Mouse (Mus musculus) liver, embryonic 12.5 days (tissue): ENCODE results near the gene Hist1h1d. TPM values are rescaled to one million over a fixed set of nuclear protein-coding genes. Genes with fewer than 3 reads are reported as not detected.
"Not testable (repeated sequence)": the region's sequence is repeated elsewhere in the genome, so short reads cannot be mapped to it uniquely, and the experiment has no call there.

Experiments used
- ATAC-seq: fragments of 200-750 bp; cut with Nextera tagmentation; 2 replicates; pipeline ENCODE4 v1.8.0; 2017; ENCODE audit warnings: moderate number of reproducible peaks, mild to moderate bottlenecking, moderate library complexity
- H3K27ac ChIP-seq: fragments of 300-500 bp; sonication (generic); 2 replicates; pipeline ENCODE4 v1.5.1; 2016; ENCODE audit warnings: mild to moderate bottlenecking
- H3K27me3 ChIP-seq: fragments of 300-500 bp; sonication (generic); replicated peaks from 2 replicates; pipeline ENCODE4 v1.6.1; 2016; ENCODE audit warnings: mild to moderate bottlenecking, moderate library complexity
- H3K36me3 ChIP-seq: fragments of 300-500 bp; sonication (generic); 2 replicates; pipeline ENCODE4 v1.6.1; 2016; ENCODE audit warnings: mild to moderate bottlenecking, moderate library complexity
- H3K4me1 ChIP-seq: fragments of 300-500 bp; sonication (generic); 2 replicates; pipeline ENCODE4 v1.6.1; 2016
- H3K4me2 ChIP-seq: fragments of 300-500 bp; sonication (generic); 2 replicates; pipeline ENCODE4 v1.6.1; 2016; ENCODE audit warnings: mild to moderate bottlenecking, moderate library complexity
- H3K4me3 ChIP-seq: fragments of 300-500 bp; sonication (generic); 2 replicates; pipeline ENCODE4 v1.5.1; 2016; ENCODE audit warnings: mild to moderate bottlenecking, moderate library complexity
- H3K9ac ChIP-seq: fragments of 300-500 bp; sonication (generic); 2 replicates; pipeline ENCODE4 v1.6.1; 2016; ENCODE audit warnings: mild to moderate bottlenecking, moderate library complexity
- H3K9me3 ChIP-seq: fragments of 300-500 bp; sonication (generic); replicated peaks from 2 replicates; pipeline ENCODE4 v1.6.1; 2016; ENCODE audit warnings: mild to moderate bottlenecking, moderate library complexity
- WGBS: fragments of 180-500 bp; shearing (Covaris S2); methylation state at CpG from one replicate; pipeline ENCODE4 v1.1.7; 2016; ENCODE audit not compliant: insufficient replicate concordance; 5-methylcytosine and 5-hydroxymethylcytosine counted together
- polyA plus RNA-seq: library from polyadenylated mRNA; unstranded; fragments of >200 nt; fragmentation: Nextera tagmentation; extraction: Ambion mirVana; gene quantifications from 2 replicates; pipeline ENCODE4 v1.2.1, GENCODE M21; 2016

Hist1h1d gene
- polyA plus RNA-seq, 1 experiment from 2014 or later: 0.93 TPM

- Histone ChIP-seq H3K36me3 (no peaks in the 10 kb centered on the region), H3K4me3 (peak overlapping the region; percentile 1; the same call in 1 of the 2 replicates), H3K4me1 (peaks cover 37% of the 10 kb centered on the region), H3K4me2 (peak overlapping the region; percentile 76), H3K27ac (peak overlapping the region; percentile 100), H3K9me3 (no peaks in the 10 kb centered on the region), H3K9ac (peak overlapping the region; percentile 86), H3K27me3 (no peaks in the 10 kb centered on the region)
- WGBS: 73% methylated on average over 5 of the region's 5 CpGs
- ATAC-seq: no peak
Measured at GRCm38 (mm10) chr13:23538249-23538648, 14.8 kb upstream of the Hist1h1d start.

GRCm38 (mm10) chr13:23539821-23540220 is 13.2 kb upstream of the Hist1h1d start:
- H3K27me3 ChIP-seq, ATAC-seq, H3K4me2 ChIP-seq, H3K9me3 ChIP-seq, H3K36me3 ChIP-seq, H3K9ac ChIP-seq, H3K4me3 ChIP-seq: not testable (repeated sequence)
- peak overlapping the region; percentile 100; the same call in 1 of the 2 replicates for H3K27ac ChIP-seq
- peaks cover 35% of the 10 kb centered on the region for H3K4me1 ChIP-seq
- WGBS: 81% methylated on average over 1 of the region's 1 CpGs

- H3K9me3 ChIP-seq: no peaks in the 10 kb centered on the region
- no peaks in the 10 kb centered on the region for H3K27me3 ChIP-seq
- peak overlapping the region; percentile 62 for H3K4me3 ChIP-seq
- H3K36me3 ChIP-seq: no peaks in the 10 kb centered on the region
- 56% methylated on average over 3 of the region's 3 CpGs for WGBS
- peak overlapping the region; percentile 84 for H3K9ac ChIP-seq
- H3K4me2 ChIP-seq: peak overlapping the region; percentile 76
- peaks cover 35% of the 10 kb centered on the region for H3K4me1 ChIP-seq
- peak overlapping the region; percentile 98 for H3K27ac ChIP-seq
- no peak for ATAC-seq
Measured at GRCm38 (mm10) chr13:23541497-23541896, 11.6 kb upstream of the Hist1h1d start.

GRCm38 (mm10) chr13:23542225-23542980 is 10.7 kb upstream of the Hist1h1d start:
- peak overlapping the region; percentile 98 for H3K27ac ChIP-seq
- not testable (repeated sequence) for H3K9me3 ChIP-seq, H3K36me3 ChIP-seq, H3K27me3 ChIP-seq
- peaks cover 32% of the 10 kb centered on the region for H3K4me1 ChIP-seq
- H3K4me3 ChIP-seq: peak overlapping the region; percentile 62
- 9% methylated on average over 3 of the region's 3 CpGs for WGBS
- 0 out of 2 replicates have a peak, but pooled peaks have one; percentile 0 for ATAC-seq
- H3K4me2 ChIP-seq: peak overlapping the region; percentile 76
- peak overlapping the region; percentile 84 for H3K9ac ChIP-seq

GRCm38 (mm10) chr13:23542999-23543607 is 10.0 kb upstream of the Hist1h1d start, which contains the start of gene Hist1h2bh:
Hist1h2bh (minus strand) TSS chr13:23543392.
- peak within 1 kb of the TSS; percentile 62 for H3K4me3 ChIP-seq
- H3K9me3 ChIP-seq, H3K36me3 ChIP-seq, H3K27me3 ChIP-seq: not testable (repeated sequence)
- H3K4me1 ChIP-seq: peaks cover 25% of the 10 kb centered on the region
- H3K4me2 ChIP-seq: peak within 1 kb of the TSS; percentile 76
- peak within 1 kb of the TSS; percentile 84 for H3K9ac ChIP-seq
- H3K27ac ChIP-seq: peak within 1 kb of the TSS; percentile 98
- ATAC-seq: peak; percentile 90
- WGBS: under 1% methylated on average over 28 of the region's 42 CpGs

GRCm38 (mm10) chr13:23543965-23544786 is 8.9 kb upstream of the Hist1h1d start, which contains the start of gene Hist1h3f:
Hist1h3f (plus strand) TSS chr13:23544052.
- Histone ChIP-seq H3K4me3 (peak within 1 kb of the TSS; percentile 62), H3K4me2 (peak within 1 kb of the TSS; percentile 76), H3K27me3 (no peaks in the 10 kb centered on the region), H3K9ac (peak within 1 kb of the TSS; percentile 84), H3K4me1 (peaks cover 28% of the 10 kb centered on the region), H3K9me3 (no peaks in the 10 kb centered on the region), H3K27ac (peak within 1 kb of the TSS; percentile 98), H3K36me3 (no peaks in the 10 kb centered on the region)
- peak; percentile 78 for ATAC-seq
- WGBS: under 1% methylated on average over 32 of the region's 45 CpGs

GRCm38 (mm10) chr13:23544787-23545120 is 8.3 kb upstream of the Hist1h1d start:
- not testable (repeated sequence) for H3K9me3 ChIP-seq, H3K36me3 ChIP-seq, H3K27me3 ChIP-seq, ATAC-seq
- WGBS: 0% methylated on average over 11 of the region's 14 CpGs
- H3K4me1 ChIP-seq: peaks cover 34% of the 10 kb centered on the region
- H3K4me3 ChIP-seq: peak overlapping the region; percentile 54
- peak overlapping the region; percentile 76 for H3K4me2 ChIP-seq
- peak overlapping the region; percentile 73 for H3K9ac ChIP-seq
- H3K27ac ChIP-seq: peak overlapping the region; percentile 98

- Histone ChIP-seq H3K4me3 (no peak overlapping the region), H3K4me1 (peaks cover 36% of the 10 kb centered on the region), H3K27ac (peak overlapping the region; percentile 80), H3K27me3 (no peaks in the 10 kb centered on the region), H3K36me3 (no peaks in the 10 kb centered on the region), H3K4me2 (peak overlapping the region; percentile 53; the same call in 1 of the 2 replicates), H3K9me3 (no peaks in the 10 kb centered on the region), H3K9ac (peak overlapping the region; percentile 7)
- 69% methylated on average over 5 of the region's 5 CpGs for WGBS
- no peak for ATAC-seq
Measured at GRCm38 (mm10) chr13:23546694-23547093, 6.4 kb upstream of the Hist1h1d start.

- H3K4me3 ChIP-seq: peak overlapping the region; percentile 56
- ATAC-seq: peak; percentile 1; the same call in 1 of the 2 replicates
- WGBS: 4% methylated on average over 3 of the region's 3 CpGs
- peak overlapping the region; percentile 71 for H3K4me2 ChIP-seq
- H3K36me3 ChIP-seq: no peaks in the 10 kb centered on the region
- H3K4me1 ChIP-seq: peaks cover 65% of the 10 kb centered on the region
- H3K9ac ChIP-seq: peak overlapping the region; percentile 78
- H3K27me3 ChIP-seq: no peaks in the 10 kb centered on the region
- H3K9me3 ChIP-seq: no peaks in the 10 kb centered on the region
- peak overlapping the region; percentile 99 for H3K27ac ChIP-seq
Measured at GRCm38 (mm10) chr13:23550761-23551145, 2.3 kb upstream of the Hist1h1d start.

GRCm38 (mm10) chr13:23551146-23551834 is 1.8 kb upstream of the Hist1h1d start, which contains the start of gene Hist1h4f:
Hist1h4f (minus strand) TSS chr13:23551648.
- not testable (repeated sequence) for H3K9me3 ChIP-seq, H3K27me3 ChIP-seq, H3K36me3 ChIP-seq
- peak within 1 kb of the TSS; percentile 78 for H3K9ac ChIP-seq
- H3K27ac ChIP-seq: peak within 1 kb of the TSS; percentile 99
- under 1% methylated on average over 47 of the region's 47 CpGs for WGBS
- peak within 1 kb of the TSS; percentile 71 for H3K4me2 ChIP-seq
- peak within 1 kb of the TSS; percentile 56 for H3K4me3 ChIP-seq
- peaks cover 67% of the 10 kb centered on the region for H3K4me1 ChIP-seq
- peak; percentile 71 for ATAC-seq
